Mouse (Mus musculus) CH12.LX (cell line): ENCODE results near the gene Trnp1. TPM values are rescaled to one million over a fixed set of nuclear protein-coding genes. Genes with fewer than 3 reads are reported as not detected.
A peak's percentile ranks its signal among the peaks of the same experiment; 100 is the strongest.
"Not testable (repeated sequence)": the region's sequence is repeated elsewhere in the genome, so short reads cannot be mapped to it uniquely, and the experiment has no call there.

Experiments
- DNase-seq: peaks from one replicate; pipeline ENCODE4 v3.0.0-alpha.2; 2013; ENCODE audit errors: extremely low read depth
- H3K27ac ChIP-seq: 2 replicates; pipeline ENCODE4 v1.5.1; 2012; ENCODE audit warnings: low read depth, mild to moderate bottlenecking, control low read depth, moderate library complexity; ENCODE audit not compliant: insufficient read depth
- H3K27me3 ChIP-seq: replicated peaks from 2 replicates; pipeline ENCODE3; 2012; ENCODE audit warnings: inconsistent platforms
- H3K36me3 ChIP-seq, 2 experiments: replicated peaks in 1 of 2; 2 replicates each; pipeline versions ENCODE3 to v1.6.1; 2012; ENCODE audit warnings: inconsistent platforms in 1 of 2, low read length in 1 of 2, mild to moderate bottlenecking in 1 of 2, mixed read lengths in 1 of 2, moderate library complexity in 1 of 2; ENCODE audit not compliant: control insufficient read depth in 1 of 2, insufficient read depth in 1 of 2
- H3K4me1 ChIP-seq, 2 experiments: 2 replicates each; pipeline ENCODE4 v1.6.1; 2012; ENCODE audit warnings: inconsistent platforms in 1 of 2, moderate library complexity in 1 of 2; ENCODE audit not compliant: insufficient read depth in 2 of 2, control insufficient read depth in 1 of 2
- H3K4me2 ChIP-seq: 2 replicates; pipeline ENCODE4 v1.6.1; 2012; ENCODE audit warnings: low read depth, mild to moderate bottlenecking, control low read depth; ENCODE audit not compliant: poor library complexity, insufficient read depth, severe bottlenecking
- H3K4me3 ChIP-seq, 3 experiments: fragments of 150-350 bp in 1 of 3; sonication (generic) in 1 of 3; replicated peaks in 1 of 3; 2 replicates each; pipeline versions ENCODE3 to v1.5.1; 2011 to 2012; ENCODE audit warnings: low read depth in 2 of 3, low read length in 2 of 3, mild to moderate bottlenecking in 2 of 3, moderate library complexity in 2 of 3, control low read depth in 1 of 3, improper control_type of control experiment in 1 of 3, inconsistent platforms in 1 of 3, mixed read lengths in 1 of 3; ENCODE audit not compliant: poor library complexity in 1 of 3
- H3K79me2 ChIP-seq: replicated peaks from 2 replicates; pipeline ENCODE4 v1.6.1; 2012; ENCODE audit warnings: mild to moderate bottlenecking, moderate library complexity; ENCODE audit not compliant: control insufficient read depth, poor library complexity, insufficient read depth, severe bottlenecking; ENCODE audit errors: extremely low read depth
- H3K9ac ChIP-seq: 2 replicates; pipeline ENCODE4 v1.6.1; 2012; ENCODE audit warnings: low read depth, mild to moderate bottlenecking, control low read depth, moderate library complexity; ENCODE audit not compliant: insufficient read depth
- H3K9me3 ChIP-seq: replicated peaks from 2 replicates; pipeline ENCODE3; 2012; ENCODE audit warnings: low read length, inconsistent platforms, mixed read lengths
- CHD1 ChIP-seq: IDR thresholded peaks from 2 replicates; pipeline ENCODE4 v1.6.1; 2012; ENCODE audit warnings: low read depth, low read length, improper control_type of control experiment, inconsistent platforms
- CTCF ChIP-seq, 2 experiments: IDR thresholded peaks in 1 of 2; conservative IDR thresholded peaks in 1 of 2; 2 replicates each; pipeline ENCODE4 v1.5.1; 2011 to 2012; ENCODE audit warnings: low read depth in 2 of 2, low read length in 2 of 2, improper control_type of control experiment in 1 of 2, inconsistent platforms in 1 of 2, mild to moderate bottlenecking in 1 of 2, moderate library complexity in 1 of 2
- IRF4 ChIP-seq: IDR thresholded peaks from 2 replicates; pipeline ENCODE4 v1.6.1; 2014; ENCODE audit warnings: low read depth, mild to moderate bottlenecking, inconsistent platforms, low read length, improper control_type of control experiment
- JUND ChIP-seq: conservative IDR thresholded peaks from 2 replicates; pipeline ENCODE4 v1.6.1; 2011; ENCODE audit warnings: low read depth, low read length, improper control_type of control experiment
- MAX ChIP-seq: IDR thresholded peaks from 2 replicates; pipeline ENCODE4 v1.6.1; 2011; ENCODE audit warnings: low read length, improper control_type of control experiment
- NELFE ChIP-seq: IDR thresholded peaks from 2 replicates; pipeline ENCODE4 v1.6.1; 2011; ENCODE audit warnings: low read depth, low read length, improper control_type of control experiment
- NRF1 ChIP-seq: IDR thresholded peaks from 2 replicates; pipeline ENCODE4 v1.6.1; 2014; ENCODE audit warnings: low read depth, mild to moderate bottlenecking, inconsistent platforms, low read length, improper control_type of control experiment, moderate library complexity
- RAD21 ChIP-seq: IDR thresholded peaks from 2 replicates; pipeline ENCODE4 v1.6.1; 2011; ENCODE audit warnings: low read depth, mild to moderate bottlenecking, low read length, improper control_type of control experiment, moderate library complexity
- SMC3 ChIP-seq: IDR thresholded peaks from 2 replicates; pipeline ENCODE4 v1.6.1; 2011; ENCODE audit warnings: low read depth, low read length, improper control_type of control experiment
- ZKSCAN1 ChIP-seq: IDR thresholded peaks from 2 replicates; pipeline ENCODE4 v1.6.1; 2012; ENCODE audit warnings: low read depth, inconsistent platforms, low read length, improper control_type of control experiment, borderline replicate concordance
- dilution Hi-C: fragments of 300-500 bp; cut with MboI; formaldehyde crosslinking; loops from 2 replicates; pipeline ENCODE4 v1.14.3; 2020; ENCODE audit warnings: low sequenced_read_pairs; ENCODE audit not compliant: extremely low pct_unique_long_range_greater_than_20kb, extremely low pct_ligation_motif_present
- in situ Hi-C: fragments of 300-500 bp; cut with MboI; formaldehyde crosslinking; loops from 3 replicates; pipeline ENCODE4 v1.14.3; 2019; ENCODE audit warnings: low sequenced_read_pairs, low pct_ligation_motif_present, low pct_unique_long_range_greater_than_20kb, mixed read lengths
- polyA plus RNA-seq: library from polyadenylated mRNA; unstranded; fragments of >175 nt; gene quantifications from 2 replicates; pipeline ENCODE4 v1.2.1, GENCODE M21; 2012; ENCODE audit warnings: low read depth; ENCODE audit not compliant: insufficient read length
- total RNA-seq, 2 experiments: library from RNA; depleted of rRNA; stranded (reverse); fragments of 300-350 nt in 1 of 2; fragments of >200 nt in 1 of 2; gene quantifications; 2 replicates each; pipeline ENCODE4 v1.2.3; 2012 to 2014

The Trnp1 gene
- total and polyA plus RNA-seq, 3 experiments: not detected

- H3K4me1 ChIP-seq: peaks cover 0 to 5% of the 10 kb centered on the region in 2 experiments; a peak in 1 of 4 replicates
- TF ChIP-seq NRF1 (0 out of 2 replicates have a peak, but pooled peaks have one; percentile 36), IRF4 (no peak), ZKSCAN1 (no peak), NELFE (0 out of 2 replicates have a peak, but pooled peaks have one; percentile 18), JUND (no peak), CTCF (conservative IDR thresholded peaks at IDR 0.05 in 1 of 2, IDR thresholded peaks at IDR 0.05 in 1 of 2; ENCODE audit: low read depth in 2 of 2, low read length in 2 of 2) (peak; percentile 91 to 93), SMC3 (peak; percentile 76), RAD21 (peak; percentile 84)
- dilution Hi-C loops: no loop called here
- H3K9me3 ChIP-seq: no peaks in the 10 kb centered on the region
- no peak overlapping the region for H3K9ac ChIP-seq
- 0 out of 2 replicates have a peak overlapping the region, but pooled peaks have one; percentile 27 for H3K4me2 ChIP-seq
- peak; percentile 73 for DNase-seq
- no peaks in the 10 kb centered on the region for H3K36me3 ChIP-seq
- no peak overlapping the region for H3K4me3 ChIP-seq
- no peaks in the 10 kb centered on the region for H3K79me2 ChIP-seq
- H3K27me3 ChIP-seq: peaks cover 23% of the 10 kb centered on the region
- no peak overlapping the region for H3K27ac ChIP-seq
- in situ Hi-C loops: loop anchor here (5.0 kb wide), 1 partner anchor 36 kb away; no protein-coding TSS in a partner anchor
Measured at GRCm38 (mm10) chr4:133512972-133513371, 14.6 kb upstream of the Trnp1 start.

GRCm38 (mm10) chr4:133512511-133512910, 14.2 kb upstream of the Trnp1 start:
- peaks cover 27% of the 10 kb centered on the region for H3K27me3 ChIP-seq
- H3K4me1 ChIP-seq, H3K4me3 ChIP-seq, H3K9ac ChIP-seq, H3K36me3 ChIP-seq, H3K9me3 ChIP-seq, H3K4me2 ChIP-seq, H3K27ac ChIP-seq, H3K79me2 ChIP-seq, DNase-seq, dilution Hi-C loops: not testable (repeated sequence)
- in situ Hi-C loops: loop anchor here (5.0 kb wide), 1 partner anchor 35 kb away; no protein-coding TSS in a partner anchor

- TF ChIP-seq CHD1 (no peak), MAX (no peak)
- no peaks in the 10 kb centered on the region for H3K79me2 ChIP-seq
- in situ Hi-C loops: loop anchor here (5.0 kb wide), 1 partner anchor 34 kb away; no protein-coding TSS in a partner anchor
- dilution Hi-C loops: no loop called here
- H3K27ac ChIP-seq: no peak overlapping the region
- no peaks in the 10 kb centered on the region for H3K9me3 ChIP-seq
- no peak for DNase-seq
- no peak overlapping the region for H3K4me2 ChIP-seq
- peaks cover 34% of the 10 kb centered on the region for H3K27me3 ChIP-seq
- H3K4me1 ChIP-seq: peaks cover 0 to 5% of the 10 kb centered on the region in 2 experiments; a peak in 1 of 4 replicates
- H3K9ac ChIP-seq: no peak overlapping the region
- no peak overlapping the region for H3K4me3 ChIP-seq
- H3K36me3 ChIP-seq: no peaks in the 10 kb centered on the region
Measured at GRCm38 (mm10) chr4:133511050-133511449, 12.7 kb upstream of the Trnp1 start.
